In genomic region chr4:141310191-141310606, GRCm38 (mm10) we compare ENCODE assay signal across 8 mouse cellular contexts. TPM values are rescaled to one million over a fixed set of nuclear protein-coding genes. Genes with fewer than 3 reads are reported as not detected.
A peak's percentile ranks its signal among the peaks of the same experiment; 100 is the strongest.
DNase-seq lines count a peak whose midpoint lies in the region; ATAC-seq and TF ChIP-seq lines count a peak whose summit lies in the region.

No protein-coding gene starts in this region.

- H3K9me3 ChIP-seq in midbrain, embryonic 11.5 days (ENCODE audit: control insufficient read depth, low read length): no peaks in the 10 kb centered on the region
- no peaks in the 10 kb centered on the region for H3K9me3 ChIP-seq in midbrain, postnatal 0 days (ENCODE audit: low read length)
- no peaks in the 10 kb centered on the region for H3K9me3 ChIP-seq in embryonic facial prominence, embryonic 12.5 days
- no peaks in the 10 kb centered on the region for H3K9me3 ChIP-seq in lung, embryonic 15.5 days

- peak overlapping the region; percentile 66 for H3K27ac ChIP-seq in midbrain, embryonic 11.5 days (ENCODE audit: low read depth, low read length)
- H3K27ac ChIP-seq in midbrain, postnatal 0 days (ENCODE audit: low read depth, low read length): no peak overlapping the region
- H3K27ac ChIP-seq in embryonic facial prominence, embryonic 12.5 days: peak overlapping the region; percentile 73
- H3K27ac ChIP-seq in kidney, adult 2 months (ENCODE audit: insufficient read depth, low read depth, low read length): peak overlapping the region; percentile 83
- peak overlapping the region; percentile 78 for H3K27ac ChIP-seq in lung, embryonic 15.5 days

- H3K4me2 ChIP-seq in midbrain, embryonic 11.5 days: peak overlapping the region; percentile 12
- no peak overlapping the region for H3K4me2 ChIP-seq in midbrain, postnatal 0 days (ENCODE audit: low read depth, low read length, poor library complexity, severe bottlenecking)
- no peak overlapping the region for H3K4me2 ChIP-seq in embryonic facial prominence, embryonic 12.5 days (replicated peaks)
- peak overlapping the region; percentile 16 for H3K4me2 ChIP-seq in lung, embryonic 15.5 days

- no peaks in the 10 kb centered on the region; the same call in 1 of the 2 replicates for H3K36me3 ChIP-seq in midbrain, embryonic 11.5 days (ENCODE audit: control insufficient read depth, insufficient read depth, low read length)
- no peaks in the 10 kb centered on the region for H3K36me3 ChIP-seq in midbrain, postnatal 0 days (ENCODE audit: insufficient read depth, low read length)
- H3K36me3 ChIP-seq in embryonic facial prominence, embryonic 12.5 days: 0 out of 2 replicates have a peak, but pooled peaks cover 6% of the 10 kb centered on the region
- no peaks in the 10 kb centered on the region for H3K36me3 ChIP-seq in kidney, adult 2 months (ENCODE audit: control insufficient read depth, insufficient read depth, low read length)
- peaks cover 8% of the 10 kb centered on the region; the same call in 1 of the 2 replicates for H3K36me3 ChIP-seq in lung, embryonic 15.5 days

- no peaks in the 10 kb centered on the region for H3K27me3 ChIP-seq in midbrain, embryonic 11.5 days (ENCODE audit: control insufficient read depth, insufficient read depth, low read length)
- H3K27me3 ChIP-seq in midbrain, postnatal 0 days (ENCODE audit: insufficient read depth, low read length): no peaks in the 10 kb centered on the region
- no peaks in the 10 kb centered on the region for H3K27me3 ChIP-seq in embryonic facial prominence, embryonic 12.5 days
- H3K27me3 ChIP-seq in kidney, adult 2 months (replicated peaks; ENCODE audit: control insufficient read depth, insufficient read depth, low read length): no peaks in the 10 kb centered on the region
- H3K27me3 ChIP-seq in lung, embryonic 15.5 days: no peaks in the 10 kb centered on the region

- TF ChIP-seq POLR2A in kidney, adult 2 months (IDR thresholded peaks at IDR 0.05; ENCODE audit: low read depth, low read length): no peak

- peak overlapping the region; percentile 3; the same call in 1 of the 2 replicates for H3K9ac ChIP-seq in midbrain, embryonic 11.5 days (ENCODE audit: low read length)
- no peak overlapping the region for H3K9ac ChIP-seq in midbrain, postnatal 0 days (replicated peaks; ENCODE audit: low read length, poor library complexity, severe bottlenecking)
- no peak overlapping the region for H3K9ac ChIP-seq in embryonic facial prominence, embryonic 12.5 days
- no peak overlapping the region for H3K9ac ChIP-seq in lung, embryonic 15.5 days

- TF ChIP-seq CTCF in midbrain, postnatal 0 days (IDR thresholded peaks at IDR 0.05): no peak
- TF ChIP-seq CTCF in kidney, adult 2 months (conservative IDR thresholded peaks at IDR 0.05; ENCODE audit: insufficient read depth, insufficient read length, low read depth, low read length): no peak

- no peak overlapping the region for H3K4me3 ChIP-seq in midbrain, embryonic 11.5 days (ENCODE audit: low read depth, low read length)
- H3K4me3 ChIP-seq in midbrain, postnatal 0 days (ENCODE audit: low read depth, low read length): no peak overlapping the region
- no peak overlapping the region for H3K4me3 ChIP-seq in embryonic facial prominence, embryonic 12.5 days
- H3K4me3 ChIP-seq in kidney, adult 2 months (ENCODE audit: insufficient read depth, low read depth, low read length): no peak overlapping the region
- H3K4me3 ChIP-seq in lung, embryonic 15.5 days: no peak overlapping the region

- peak; percentile 93 for DNase-seq in midbrain, embryonic 11.5 days (ENCODE audit: low spot score, missing footprints)
- no peak for DNase-seq in midbrain, postnatal 0 days (ENCODE audit: low spot score)
- peak; percentile 77 for DNase-seq in kidney, adult 2 months
- DNase-seq in thymus, postnatal 14 days: no peak
- DNase-seq in thymus, postnatal 4 days: no peak

- H3K4me1 ChIP-seq in midbrain, embryonic 11.5 days (ENCODE audit: control insufficient read depth, insufficient read depth, low read length): peaks cover 52% of the 10 kb centered on the region
- H3K4me1 ChIP-seq in midbrain, postnatal 0 days (ENCODE audit: insufficient read depth, low read length): peaks cover 5% of the 10 kb centered on the region; the same call in 1 of the 2 replicates
- peaks cover 44% of the 10 kb centered on the region for H3K4me1 ChIP-seq in embryonic facial prominence, embryonic 12.5 days
- peaks cover 35% of the 10 kb centered on the region for H3K4me1 ChIP-seq in kidney, adult 2 months (ENCODE audit: control insufficient read depth, insufficient read depth, low read length)
- H3K4me1 ChIP-seq in lung, embryonic 15.5 days: peaks cover 83% of the 10 kb centered on the region

- 5% methylated on average over 8 of the region's 8 CpGs for WGBS in midbrain, embryonic 11.5 days
- WGBS in midbrain, postnatal 0 days: 6% methylated on average over 8 of the region's 8 CpGs
- WGBS in embryonic facial prominence, embryonic 12.5 days: 17% methylated on average over 8 of the region's 8 CpGs
- 30% methylated on average over 8 of the region's 8 CpGs for WGBS in kidney, adult 2 months
- WGBS in lung, embryonic 15.5 days: 5% methylated on average over 8 of the region's 8 CpGs

- peak; percentile 68 for ATAC-seq in midbrain, embryonic 11.5 days (ENCODE audit: low FRiP score)
- ATAC-seq in midbrain, postnatal 0 days (ENCODE audit: low FRiP score): no peak
- ATAC-seq in embryonic facial prominence, embryonic 12.5 days (ENCODE audit: insufficient number of reproducible peaks, insufficient read depth, low FRiP score, low TSS enrichment): peak; percentile 42; the same call in 1 of the 2 replicates
- peak; percentile 43; the same call in 1 of the 2 replicates for ATAC-seq in lung, embryonic 15.5 days (ENCODE audit: borderline replicate concordance, extremely low read depth, low FRiP score, low TSS enrichment)
- no peak for ATAC-seq in megakaryocyte, adult 5-6 weeks (ENCODE audit: poor library complexity, severe bottlenecking)

RNA-seq across cellular contexts. Expression of gene Epha2, which starts 9.2 kb away (rescaled TPM):
- 2.2 and 2.5 TPM in 2 replicates for polyA plus RNA-seq in midbrain, embryonic 11.5 days (2014; fragmentation: Nextera tagmentation; extraction: Ambion mirVana)
- 3.1 and 3.2 TPM in 2 replicates for total RNA-seq in midbrain, postnatal 0 days (2014; rRNA removed)
- 0.27 and 0.30 TPM in 2 replicates for polyA plus RNA-seq in midbrain, postnatal 0 days (2015; fragmentation: Nextera tagmentation; extraction: Ambion mirVana)
- 3.4 and 3.5 TPM in 2 replicates for polyA plus RNA-seq in embryonic facial prominence, embryonic 12.5 days (2016; fragmentation: Nextera tagmentation; extraction: Ambion mirVana)
- polyA plus RNA-seq in kidney, adult 2 months (2012; rRNA removed): 8.1 and 9.6 TPM in 2 replicates
- 10.8 and 11.0 TPM in 2 replicates for polyA plus RNA-seq in lung, embryonic 15.5 days (2015; fragmentation: Nextera tagmentation; extraction: Ambion mirVana)
- 1.1 TPM in 2 replicates for total RNA-seq in megakaryocyte, adult 5-6 weeks (2015)
- 1.3 and 2.1 TPM in 2 replicates for total RNA-seq in megakaryocyte, adult 5-6 weeks (2017)

RNA-seq across cellular contexts. Expression of gene Fam131c, which starts 57.8 kb away (rescaled TPM):
- polyA plus RNA-seq in midbrain, embryonic 11.5 days (2014; fragmentation: Nextera tagmentation; extraction: Ambion mirVana): 2.2 and 2.9 TPM in 2 replicates
- 105 and 119 TPM in 2 replicates for total RNA-seq in midbrain, postnatal 0 days (2014; rRNA removed)
- 56.7 and 60.2 TPM in 2 replicates for polyA plus RNA-seq in midbrain, postnatal 0 days (2015; fragmentation: Nextera tagmentation; extraction: Ambion mirVana)
- polyA plus RNA-seq in embryonic facial prominence, embryonic 12.5 days (2016; fragmentation: Nextera tagmentation; extraction: Ambion mirVana): 0.98 and 1.1 TPM in 2 replicates
- polyA plus RNA-seq in kidney, adult 2 months (2012; rRNA removed): 1.8 and 2.0 TPM in 2 replicates
- 3.1 and 3.6 TPM in 2 replicates for polyA plus RNA-seq in lung, embryonic 15.5 days (2015; fragmentation: Nextera tagmentation; extraction: Ambion mirVana)
- total RNA-seq in megakaryocyte, adult 5-6 weeks (2015): not detected in 2 replicates
- total RNA-seq in megakaryocyte, adult 5-6 weeks (2017): not detected in 2 replicates

Comparison
In these comparisons a context has a peak if more than half of its experiments do, and no peak if none do; other contexts are left out.
1. ATAC-seq: peak in midbrain, embryonic 11.5 days (single experiment), embryonic facial prominence, embryonic 12.5 days (single experiment) and lung, embryonic 15.5 days (single experiment); none in midbrain, postnatal 0 days (single experiment) and megakaryocyte, adult 5-6 weeks (single experiment).
2. DNase-seq: peak in midbrain, embryonic 11.5 days (single experiment) and kidney, adult 2 months (single experiment); none in midbrain, postnatal 0 days (single experiment), thymus, postnatal 14 days (single experiment) and thymus, postnatal 4 days (single experiment).
3. H3K4me2 ChIP-seq: peak in midbrain, embryonic 11.5 days (single experiment) and lung, embryonic 15.5 days (single experiment); none in midbrain, postnatal 0 days (single experiment) and embryonic facial prominence, embryonic 12.5 days (single experiment).
4. RNA of gene Fam131c, which starts 57.8 kb away (polyA plus RNA-seq): 56.7 to 60.2 TPM in midbrain, postnatal 0 days; 3.1 to 3.6 TPM in lung, embryonic 15.5 days, 2.2 to 2.9 TPM in midbrain, embryonic 11.5 days, 1.8 to 2.0 TPM in kidney, adult 2 months and 0.98 to 1.1 TPM in embryonic facial prominence, embryonic 12.5 days; every median in the first group is over 10 times any median in the second.